Mouse (Mus musculus) MEL (cell line): ENCODE measurements around the gene Slc25a18. TPM values are rescaled to one million over a fixed set of nuclear protein-coding genes. Genes with fewer than 3 reads are reported as not detected.
A peak's percentile ranks its signal among the peaks of the same experiment; 100 is the strongest.

Experiments used
- DNase-seq: peaks from one replicate; pipeline ENCODE4 v3.0.0; 2011; ENCODE audit warnings: low read depth, low spot score
- H3K27ac ChIP-seq: 2 replicates; pipeline ENCODE4 v1.5.1; 2012; ENCODE audit warnings: low read depth, mild to moderate bottlenecking, control low read depth, low read length, moderate library complexity; ENCODE audit not compliant: control insufficient read depth
- H3K27me3 ChIP-seq, 2 experiments: fragments of 150-350 bp in 1 of 2; sonication (generic) in 1 of 2; 2 replicates each; pipeline ENCODE4 v1.6.1; 2012; ENCODE audit warnings: low read length in 2 of 2, mild to moderate bottlenecking in 2 of 2, improper control_type of control experiment in 1 of 2, moderate library complexity in 1 of 2; ENCODE audit not compliant: insufficient read depth in 2 of 2, control insufficient read depth in 1 of 2
- H3K36me3 ChIP-seq, 2 experiments: 2 replicates each; pipeline ENCODE4 v1.6.1; 2012 to 2014; ENCODE audit warnings: low read length in 2 of 2, improper control_type of control experiment in 1 of 2, inconsistent platforms in 1 of 2, mild to moderate bottlenecking in 1 of 2; ENCODE audit not compliant: insufficient read depth in 2 of 2, control insufficient read depth in 1 of 2
- H3K4me1 ChIP-seq, 2 experiments: fragments of 150-350 bp in 1 of 2; sonication (generic) in 1 of 2; 2 replicates each; pipeline ENCODE4 v1.6.1; 2012; ENCODE audit warnings: low read length in 2 of 2, improper control_type of control experiment in 1 of 2, mild to moderate bottlenecking in 1 of 2; ENCODE audit not compliant: insufficient read depth in 2 of 2, control insufficient read depth in 1 of 2
- H3K4me3 ChIP-seq, 2 experiments: fragments of 150-350 bp in 1 of 2; sonication (generic) in 1 of 2; 2 replicates each; pipeline ENCODE4 v1.5.1; 2012; ENCODE audit warnings: low read depth in 2 of 2, low read length in 2 of 2, mild to moderate bottlenecking in 2 of 2, moderate library complexity in 2 of 2, control low read depth in 1 of 2, improper control_type of control experiment in 1 of 2; ENCODE audit not compliant: control insufficient read depth in 1 of 2, insufficient read depth in 1 of 2
- H3K79me2 ChIP-seq: 2 replicates; pipeline ENCODE4 v1.6.1; 2012; ENCODE audit warnings: mild to moderate bottlenecking, low read length, moderate library complexity; ENCODE audit not compliant: control insufficient read depth, poor library complexity, insufficient read depth
- H3K9ac ChIP-seq: 2 replicates; pipeline ENCODE4 v1.6.1; 2012; ENCODE audit warnings: low read depth, mild to moderate bottlenecking, control low read depth, low read length, moderate library complexity; ENCODE audit not compliant: control insufficient read depth, poor library complexity, severe bottlenecking
- H3K9me3 ChIP-seq: fragments of 150-350 bp; sonication (generic); replicated peaks from 2 replicates; pipeline ENCODE4 v1.6.1; 2012; ENCODE audit warnings: mild to moderate bottlenecking, low read length, improper control_type of control experiment, moderate library complexity; ENCODE audit not compliant: insufficient read depth
- BHLHE40 ChIP-seq: IDR thresholded peaks from 2 replicates; pipeline ENCODE4 v1.6.1; 2012; ENCODE audit warnings: low read depth, mild to moderate bottlenecking, inconsistent platforms, low read length, improper control_type of control experiment, borderline replicate concordance
- CHD1 ChIP-seq: IDR thresholded peaks from 2 replicates; pipeline ENCODE4 v1.6.1; 2012; ENCODE audit warnings: low read depth, mild to moderate bottlenecking, inconsistent platforms, low read length, improper control_type of control experiment
- E2F4 ChIP-seq: IDR thresholded peaks from 2 replicates; pipeline ENCODE4 v1.6.1; 2011; ENCODE audit warnings: low read depth, low read length, improper control_type of control experiment, borderline replicate concordance
- ELF1 ChIP-seq: IDR thresholded peaks from 2 replicates; pipeline ENCODE4 v1.6.1; 2014; ENCODE audit warnings: low read depth, mild to moderate bottlenecking, inconsistent platforms, low read length, improper control_type of control experiment, moderate library complexity
- EP300 ChIP-seq, 2 experiments: IDR thresholded peaks; 2 replicates each; pipeline ENCODE4 v1.6.1; 2011; ENCODE audit warnings: improper control_type of control experiment in 2 of 2, low read length in 2 of 2, low read depth in 1 of 2, mild to moderate bottlenecking in 1 of 2
- ETS1 ChIP-seq: IDR thresholded peaks from 2 replicates; pipeline ENCODE4 v1.6.1; 2012; ENCODE audit warnings: low read depth, mild to moderate bottlenecking, inconsistent platforms, low read length, improper control_type of control experiment, moderate library complexity
- GATA1 ChIP-seq: IDR thresholded peaks from 2 replicates; pipeline ENCODE4 v1.6.1; 2011; ENCODE audit warnings: low read depth, low read length, improper control_type of control experiment
- HCFC1 ChIP-seq: IDR thresholded peaks from 2 replicates; pipeline ENCODE4 v1.6.1; 2012; ENCODE audit warnings: low read depth, mild to moderate bottlenecking, inconsistent platforms, low read length, improper control_type of control experiment, moderate library complexity
- JUND ChIP-seq: IDR thresholded peaks from 2 replicates; pipeline ENCODE4 v1.6.1; 2011; ENCODE audit warnings: low read depth, mild to moderate bottlenecking, improper control_type of control experiment, low read length
- KAT2A ChIP-seq: conservative IDR thresholded peaks from 2 replicates; pipeline ENCODE4 v1.6.1; 2012; ENCODE audit warnings: low read depth, low read length, improper control_type of control experiment, inconsistent platforms
- MAFK ChIP-seq: IDR thresholded peaks from 2 replicates; pipeline ENCODE4 v1.6.1; 2011; ENCODE audit warnings: low read depth, mild to moderate bottlenecking, low read length, improper control_type of control experiment, borderline replicate concordance
- MAX ChIP-seq: IDR thresholded peaks from 2 replicates; pipeline ENCODE4 v1.6.1; 2011; ENCODE audit warnings: low read length, improper control_type of control experiment
- MAZ ChIP-seq: IDR thresholded peaks from 2 replicates; pipeline ENCODE4 v1.6.1; 2012; ENCODE audit warnings: low read depth, mild to moderate bottlenecking, inconsistent platforms, low read length, improper control_type of control experiment
- MEF2A ChIP-seq: IDR thresholded peaks from 2 replicates; pipeline ENCODE4 v1.6.1; 2014; ENCODE audit warnings: low read depth, mild to moderate bottlenecking, inconsistent platforms, low read length, improper control_type of control experiment; ENCODE audit not compliant: poor library complexity, insufficient replicate concordance, severe bottlenecking; ENCODE audit errors: extremely low read depth
- MXI1 ChIP-seq: IDR thresholded peaks from 2 replicates; pipeline ENCODE4 v1.6.1; 2011; ENCODE audit warnings: mild to moderate bottlenecking, low read depth, low read length, improper control_type of control experiment
- MYB ChIP-seq: IDR thresholded peaks from 2 replicates; pipeline ENCODE4 v1.6.1; 2011; ENCODE audit warnings: mild to moderate bottlenecking, low read depth, low read length, improper control_type of control experiment
- MYC ChIP-seq: IDR thresholded peaks from 2 replicates; pipeline ENCODE4 v1.6.1; 2011; ENCODE audit warnings: low read depth, mild to moderate bottlenecking, low read length, improper control_type of control experiment, moderate library complexity
- NELFE ChIP-seq: IDR thresholded peaks from 2 replicates; pipeline ENCODE4 v1.6.1; 2011; ENCODE audit warnings: low read depth, low read length, improper control_type of control experiment
- NRF1 ChIP-seq: IDR thresholded peaks from 2 replicates; pipeline ENCODE4 v1.6.1; 2014; ENCODE audit warnings: low read depth, mild to moderate bottlenecking, inconsistent platforms, low read length, improper control_type of control experiment, moderate library complexity; ENCODE audit not compliant: poor library complexity, insufficient read depth, severe bottlenecking
- POLR2A ChIP-seq, 2 experiments: IDR thresholded peaks; 2 replicates each; pipeline ENCODE4 v1.6.1; 2011 to 2012; ENCODE audit warnings: low read length in 2 of 2, mild to moderate bottlenecking in 2 of 2, control low read depth in 1 of 2, improper control_type of control experiment in 1 of 2, low read depth in 1 of 2, moderate library complexity in 1 of 2; ENCODE audit not compliant: control insufficient read depth in 1 of 2, insufficient read depth in 1 of 2, poor library complexity in 1 of 2
- POLR2AphosphoS2 ChIP-seq: IDR thresholded peaks from 2 replicates; pipeline ENCODE4 v1.6.1; 2011; ENCODE audit warnings: low read length, improper control_type of control experiment
- POLR2AphosphoS5 ChIP-seq: IDR thresholded peaks from 2 replicates; pipeline ENCODE4 v1.6.1; 2012; ENCODE audit warnings: low read depth, borderline replicate concordance, mild to moderate bottlenecking, inconsistent platforms, low read length, moderate library complexity, mixed read lengths
- RCOR1 ChIP-seq: IDR thresholded peaks from 2 replicates; pipeline ENCODE4 v1.6.1; 2012; ENCODE audit warnings: low read depth, mild to moderate bottlenecking, inconsistent platforms, low read length, improper control_type of control experiment
- TAL1 ChIP-seq: IDR thresholded peaks from 2 replicates; pipeline ENCODE4 v1.6.1; 2012; ENCODE audit warnings: mild to moderate bottlenecking, inconsistent platforms, low read length, moderate library complexity, mixed read lengths
- TBP ChIP-seq: IDR thresholded peaks from 2 replicates; pipeline ENCODE4 v1.8.0; 2011; ENCODE audit warnings: low read depth, low read length, improper control_type of control experiment
- TCF12 ChIP-seq: IDR thresholded peaks from 2 replicates; pipeline ENCODE4 v1.6.1; 2014; ENCODE audit warnings: low read depth, mild to moderate bottlenecking, inconsistent platforms, low read length, improper control_type of control experiment, moderate library complexity
- UBTF ChIP-seq: IDR thresholded peaks from 2 replicates; pipeline ENCODE4 v1.6.1; 2012; ENCODE audit warnings: low read depth, mild to moderate bottlenecking, inconsistent platforms, low read length, improper control_type of control experiment, moderate library complexity, borderline replicate concordance; ENCODE audit not compliant: insufficient read depth
- USF1 ChIP-seq: IDR thresholded peaks from 2 replicates; pipeline ENCODE4 v1.6.1; 2014; ENCODE audit warnings: low read depth, mild to moderate bottlenecking, inconsistent platforms, low read length, improper control_type of control experiment, moderate library complexity
- USF2 ChIP-seq, 2 experiments: IDR thresholded peaks; 2 replicates each; pipeline ENCODE4 v1.6.1; 2011 to 2012; ENCODE audit warnings: improper control_type of control experiment in 2 of 2, low read length in 2 of 2, borderline replicate concordance in 1 of 2, inconsistent platforms in 1 of 2, low read depth in 1 of 2, mild to moderate bottlenecking in 1 of 2; ENCODE audit not compliant: insufficient read depth in 1 of 2
- ZC3H11A ChIP-seq: IDR thresholded peaks from 2 replicates; pipeline ENCODE4 v1.6.1; 2012; ENCODE audit warnings: low read depth, mild to moderate bottlenecking, inconsistent platforms, low read length, improper control_type of control experiment
- ZKSCAN1 ChIP-seq: IDR thresholded peaks from 2 replicates; pipeline ENCODE4 v1.6.1; 2012; ENCODE audit warnings: low read depth, mild to moderate bottlenecking, inconsistent platforms, low read length, improper control_type of control experiment, moderate library complexity
- ZMIZ1 ChIP-seq: IDR thresholded peaks from 2 replicates; pipeline ENCODE4 v1.6.1; 2012; ENCODE audit warnings: low read depth, mild to moderate bottlenecking, inconsistent platforms, low read length, improper control_type of control experiment, moderate library complexity
- polyA plus RNA-seq, 2 experiments: library from polyadenylated mRNA; stranded (reverse) in 1 of 2; unstranded in 1 of 2; fragments of >175 nt in 1 of 2; fragments of >200 nt in 1 of 2; gene quantifications; 2 replicates each; pipeline versions ENCODE4 v1.2.1 to v1.2.4; 2012; ENCODE audit warnings: low replicate concordance in 2 of 2, low read depth in 1 of 2; ENCODE audit not compliant: insufficient read length in 2 of 2, insufficient read depth in 1 of 2, missing spikeins in 1 of 2
- total RNA-seq: library from RNA; depleted of rRNA; stranded (reverse); fragments of 300-350 nt; gene quantifications from 2 replicates; pipeline ENCODE4 v1.2.3, GENCODE M21; 2012

Slc25a18 gene
- total and polyA plus RNA-seq, 3 experiments = 0.12 to 0.57 TPM; not detected in 1

GRCm38 (mm10) chr6:120830866-120831608 lies 57.7 kb downstream of the Slc25a18 start (continued):
- TF ChIP-seq ELF1 (0 out of 2 replicates have a peak, but pooled peaks have one; percentile 27), NELFE (0 out of 2 replicates have a peak, but pooled peaks have one; percentile 48), MAFK (no peak), ZC3H11A (no peak)

GRCm38 (mm10) chr6:120832097-120832496 lies 58.7 kb downstream of the Slc25a18 start:
- peak overlapping the region in 1 of 2 experiments; percentile 3; a peak in 2 of 4 replicates for H3K4me3 ChIP-seq
- DNase-seq = peak; percentile 84
- peaks cover 28 to 34% of the 10 kb centered on the region in 2 experiments for H3K4me1 ChIP-seq
- no peaks in the 10 kb centered on the region for H3K27me3 ChIP-seq
- no peak overlapping the region for H3K9ac ChIP-seq
- peaks cover 0 to 40% of the 10 kb centered on the region in 2 experiments; a peak in 2 of 4 replicates for H3K36me3 ChIP-seq
- H3K27ac ChIP-seq = peak overlapping the region; percentile 99
- H3K79me2 ChIP-seq = peaks cover 12% of the 10 kb centered on the region
- no peaks in the 10 kb centered on the region for H3K9me3 ChIP-seq
- 0 out of 2 replicates have a peak, but pooled peaks have one; percentile 21 for TF ChIP-seq CHD1
- 0 out of 2 replicates have a peak, but pooled peaks have one; percentile 31 for TF ChIP-seq MYC
- no peak for TF ChIP-seq ELF1
- TF ChIP-seq MEF2A = no peak
- TF ChIP-seq ZMIZ1 = no peak
- peak; percentile 80 for TF ChIP-seq TCF12
- peak; percentile 66; the same call in 1 of the 2 replicates for TF ChIP-seq TBP
- TF ChIP-seq USF1 = no peak
- 0 out of 2 replicates have a peak, but pooled peaks have one; percentile 69 for TF ChIP-seq MAZ
- no peak for TF ChIP-seq ZKSCAN1
- no peak for TF ChIP-seq POLR2AphosphoS2
- TF ChIP-seq MXI1 = no peak
- peak; percentile 79; the same call in 1 of the 2 replicates for TF ChIP-seq RCOR1
- no peak for TF ChIP-seq JUND
- TF ChIP-seq UBTF = no peak
- TF ChIP-seq ETS1 = peak; percentile 92
- TF ChIP-seq BHLHE40 = no peak
- TF ChIP-seq ZC3H11A = no peak
- no peak for TF ChIP-seq NRF1
- TF ChIP-seq TAL1 = peak; percentile 21; the same call in 1 of the 2 replicates
- no peak; the same call in 1 of the 2 replicates for TF ChIP-seq MYB
- no peak for TF ChIP-seq HCFC1
- TF ChIP-seq POLR2AphosphoS5 = no peak
- no peak for TF ChIP-seq NELFE
- TF ChIP-seq GATA1 = peak; percentile 86
- TF ChIP-seq USF2 (IDR thresholded peaks at IDR 0.05; ENCODE audit: borderline replicate concordance in 1 of 2, insufficient read depth in 1 of 2, low read depth in 1 of 2, low read length in 2 of 2) = no peak
- no peak for TF ChIP-seq KAT2A
- TF ChIP-seq POLR2A (IDR thresholded peaks at IDR 0.05; ENCODE audit: control insufficient read depth in 1 of 2, insufficient read depth in 1 of 2, low read depth in 1 of 2, low read length in 2 of 2, poor library complexity in 1 of 2) = peak in 1 of 2 experiments; percentile 35; a peak in 1 of 4 replicates
- TF ChIP-seq EP300 (IDR thresholded peaks at IDR 0.05; ENCODE audit: low read depth in 1 of 2, low read length in 2 of 2) = peak; percentile 71 to 86
- no peak for TF ChIP-seq MAX
- TF ChIP-seq E2F4 = no peak
